Mouse (Mus musculus): ENCODE data around the gene Hapln1. TPM values are rescaled to one million over a fixed set of nuclear protein-coding genes. Genes with fewer than 3 reads are reported as not detected.

Gene Hapln1
- 6.4 and 7.3 TPM in 2 replicates for polyA plus RNA-seq (2015; fragmentation: Nextera tagmentation; extraction: Ambion mirVana)

GRCm38 (mm10) chr13:89539205-89539886, at the start of gene Hapln1:
Hapln1 (plus strand) TSS chr13:89539796.
- no peaks in the 10 kb centered on the region for H3K9me3 ChIP-seq (ENCODE audit: low read length)
- H3K4me3 ChIP-seq (ENCODE audit: low read depth, low read length): peak within 1 kb of the TSS; percentile 31
- H3K4me2 ChIP-seq (replicated peaks; ENCODE audit: low read depth, low read length): peak within 1 kb of the TSS; percentile 56
- peak; percentile 82 for ATAC-seq
- H3K27ac ChIP-seq (ENCODE audit: low read length): no peak within 1 kb of the TSS
- peak; percentile 58 for DNase-seq (ENCODE audit: low spot score)
- H3K36me3 ChIP-seq (ENCODE audit: insufficient read depth, low read length): no peaks in the 10 kb centered on the region
- H3K4me1 ChIP-seq (ENCODE audit: insufficient read depth, low read depth, low read length): no peaks in the 10 kb centered on the region
- under 1% methylated on average over 28 of the region's 29 CpGs for WGBS
- TF ChIP-seq EP300 (IDR thresholded peaks at IDR 0.05) (no peak), CTCF (IDR thresholded peaks at IDR 0.05) (peak; percentile 67)
- H3K9ac ChIP-seq (replicated peaks; ENCODE audit: low read depth): no peak within 1 kb of the TSS
- H3K27me3 ChIP-seq (replicated peaks; ENCODE audit: insufficient read depth, low read length): no peaks in the 10 kb centered on the region

GRCm38 (mm10) chr13:89493169-89493568, 46.4 kb upstream of the Hapln1 start:
- Histone ChIP-seq H3K27ac (ENCODE audit: low read length) (no peak overlapping the region), H3K4me2 (replicated peaks; ENCODE audit: low read depth, low read length) (no peak overlapping the region), H3K4me1 (ENCODE audit: insufficient read depth, low read depth, low read length) (no peaks in the 10 kb centered on the region), H3K4me3 (ENCODE audit: low read depth, low read length) (no peak overlapping the region), H3K9me3 (ENCODE audit: low read length) (no peaks in the 10 kb centered on the region), H3K36me3 (ENCODE audit: insufficient read depth, low read length) (no peaks in the 10 kb centered on the region), H3K9ac (replicated peaks; ENCODE audit: low read depth) (no peak overlapping the region), H3K27me3 (replicated peaks; ENCODE audit: insufficient read depth, low read length) (no peaks in the 10 kb centered on the region)
- TF ChIP-seq EP300 (IDR thresholded peaks at IDR 0.05) (peak; percentile 42), CTCF (IDR thresholded peaks at IDR 0.05) (no peak)
- no peak for DNase-seq (ENCODE audit: low spot score)
- ATAC-seq: no peak

- no peak overlapping the region for H3K4me3 ChIP-seq (ENCODE audit: low read depth, low read length)
- H3K4me2 ChIP-seq (replicated peaks; ENCODE audit: low read depth, low read length): no peak overlapping the region
- ATAC-seq: no peak
- TF ChIP-seq EP300 (IDR thresholded peaks at IDR 0.05) (no peak), CTCF (IDR thresholded peaks at IDR 0.05) (no peak)
- no peak for DNase-seq (ENCODE audit: low spot score)
- H3K4me1 ChIP-seq (ENCODE audit: insufficient read depth, low read depth, low read length): no peaks in the 10 kb centered on the region
- H3K9ac ChIP-seq (replicated peaks; ENCODE audit: low read depth): no peak overlapping the region
- H3K27ac ChIP-seq (ENCODE audit: low read length): no peak overlapping the region
- H3K9me3 ChIP-seq (ENCODE audit: low read length): no peaks in the 10 kb centered on the region
- no peaks in the 10 kb centered on the region for H3K36me3 ChIP-seq (ENCODE audit: insufficient read depth, low read length)
- WGBS: 53% methylated on average over 6 of the region's 6 CpGs
- H3K27me3 ChIP-seq (replicated peaks; ENCODE audit: insufficient read depth, low read length): no peaks in the 10 kb centered on the region
Measured at GRCm38 (mm10) chr13:89493678-89494077, 45.9 kb upstream of the Hapln1 start.

- H3K9me3 ChIP-seq (ENCODE audit: low read length): no peaks in the 10 kb centered on the region
- WGBS: 67% methylated on average over 2 of the region's 2 CpGs
- H3K4me2 ChIP-seq (replicated peaks; ENCODE audit: low read depth, low read length): no peak overlapping the region
- H3K36me3 ChIP-seq (ENCODE audit: insufficient read depth, low read length): no peaks in the 10 kb centered on the region
- TF ChIP-seq EP300 (IDR thresholded peaks at IDR 0.05): no peak
- no peak for TF ChIP-seq CTCF (IDR thresholded peaks at IDR 0.05)
- H3K4me1 ChIP-seq (ENCODE audit: insufficient read depth, low read depth, low read length): no peaks in the 10 kb centered on the region
- H3K27me3 ChIP-seq (replicated peaks; ENCODE audit: insufficient read depth, low read length): no peaks in the 10 kb centered on the region
- ATAC-seq (no peak), DNase-seq (ENCODE audit: low spot score) (no peak)
- H3K4me3 ChIP-seq (ENCODE audit: low read depth, low read length): no peak overlapping the region
- no peak overlapping the region for H3K9ac ChIP-seq (replicated peaks; ENCODE audit: low read depth)
- H3K27ac ChIP-seq (ENCODE audit: low read length): no peak overlapping the region
Measured at GRCm38 (mm10) chr13:89496569-89496968, 43.0 kb upstream of the Hapln1 start.

- Histone ChIP-seq H3K4me2 (replicated peaks; ENCODE audit: low read depth, low read length) (no peak overlapping the region), H3K27me3 (replicated peaks; ENCODE audit: insufficient read depth, low read length) (no peaks in the 10 kb centered on the region), H3K36me3 (ENCODE audit: insufficient read depth, low read length) (no peaks in the 10 kb centered on the region), H3K9me3 (ENCODE audit: low read length) (no peaks in the 10 kb centered on the region), H3K27ac (ENCODE audit: low read length) (no peak overlapping the region), H3K4me3 (ENCODE audit: low read depth, low read length) (no peak overlapping the region), H3K9ac (replicated peaks; ENCODE audit: low read depth) (no peak overlapping the region), H3K4me1 (ENCODE audit: insufficient read depth, low read depth, low read length) (no peaks in the 10 kb centered on the region)
- DNase-seq (ENCODE audit: low spot score) (no peak), ATAC-seq (no peak)
- 39% methylated on average over 1 of the region's 1 CpGs for WGBS
- TF ChIP-seq EP300 (IDR thresholded peaks at IDR 0.05): no peak
- TF ChIP-seq CTCF (IDR thresholded peaks at IDR 0.05): no peak
Measured at GRCm38 (mm10) chr13:89499419-89499818, 40.2 kb upstream of the Hapln1 start.

- no peak for DNase-seq (ENCODE audit: low spot score)
- Histone ChIP-seq H3K36me3 (ENCODE audit: insufficient read depth, low read length) (no peaks in the 10 kb centered on the region), H3K9me3 (ENCODE audit: low read length) (no peaks in the 10 kb centered on the region), H3K9ac (replicated peaks; ENCODE audit: low read depth) (no peak overlapping the region), H3K4me2 (replicated peaks; ENCODE audit: low read depth, low read length) (no peak overlapping the region), H3K27ac (ENCODE audit: low read length) (no peak overlapping the region), H3K4me1 (ENCODE audit: insufficient read depth, low read depth, low read length) (no peaks in the 10 kb centered on the region), H3K27me3 (replicated peaks; ENCODE audit: insufficient read depth, low read length) (no peaks in the 10 kb centered on the region), H3K4me3 (ENCODE audit: low read depth, low read length) (no peak overlapping the region)
- TF ChIP-seq CTCF (IDR thresholded peaks at IDR 0.05) (no peak), EP300 (IDR thresholded peaks at IDR 0.05) (no peak)
- ATAC-seq: no peak
Measured at GRCm38 (mm10) chr13:89521507-89521908, 18.1 kb upstream of the Hapln1 start.

All from lung, postnatal 0 days (tissue).